11 mouse cellular contexts compared by ENCODE assay signal in genomic region chr14:122013417-122013951, GRCm38 (mm10). TPM values are rescaled to one million over a fixed set of nuclear protein-coding genes. Genes with fewer than 3 reads are reported as not detected.
DNase-seq lines count a peak whose midpoint lies in the region; ATAC-seq and TF ChIP-seq lines count a peak whose summit lies in the region.
"Had no signal": no experiment of that assay in that cellular context is flagged by ENCODE, and none has a peak within 500 bp of the region (broad histone marks: within the 10 kb centered on the region; RNA-seq: fewer than 3 reads in every experiment).

No protein-coding gene starts in this region.

- intact Hi-C loops in gastrocnemius, postnatal 36 days (cut with DNase I): no loop called here

- no peaks in the 10 kb centered on the region for H3K36me3 ChIP-seq in liver, embryonic 14.5 days (replicated peaks; ENCODE audit: control insufficient read depth, insufficient read depth, low read depth)

- no peak overlapping the region for H3K4me3 ChIP-seq in liver, embryonic 14.5 days (ENCODE audit: insufficient read depth in 1 of 2, low read depth in 2 of 2, low read length in 2 of 2)
- H3K4me3 ChIP-seq: neural tube, embryonic 12.5 days had no signal

- no peak overlapping the region for H3K9ac ChIP-seq in liver, embryonic 14.5 days (replicated peaks)
- H3K9ac ChIP-seq: neural tube, embryonic 12.5 days had no signal

- peaks cover 4 to 14% of the 10 kb centered on the region in 2 experiments; a peak in 3 of 4 replicates for H3K4me1 ChIP-seq in liver, embryonic 14.5 days (replicated peaks; ENCODE audit: control insufficient read depth in 2 of 2, insufficient read depth in 2 of 2, low read length in 1 of 2)
- H3K4me1 ChIP-seq: neural tube, embryonic 12.5 days had no signal

- peak; percentile 41 for DNase-seq in gastrocnemius, postnatal 25 days
- DNase-seq in gastrocnemius, postnatal 36 days: no peak
- DNase-seq in T-cell, adult 2 months (ENCODE audit: low spot score): peak; percentile 75
- DNase-seq in liver, embryonic 14.5 days (ENCODE audit: low read depth in 3 of 3, low spot score in 3 of 3): no peak
- peak; percentile 43 to 62 for DNase-seq in spleen, postnatal 10 days (ENCODE audit: low spot score in 2 of 2)
- DNase-seq in layer of hippocampus, adult 18-20 months (ENCODE audit: low spot score in 2 of 2): no peak
- DNase-seq in frontal cortex, postnatal 14 days (ENCODE audit: low spot score in 2 of 2): no peak
- no peak for DNase-seq in frontal cortex, postnatal 36 days (ENCODE audit: low spot score in 2 of 2)
- DNase-seq: cerebellum, postnatal 25 days had no signal

- H3K27ac ChIP-seq in liver, embryonic 14.5 days: no peak overlapping the region
- H3K27ac ChIP-seq: neural tube, embryonic 12.5 days had no signal

- no peaks in the 10 kb centered on the region for H3K9me3 ChIP-seq in liver, embryonic 14.5 days (ENCODE audit: control insufficient read depth, low read length)
- H3K9me3 ChIP-seq: neural tube, embryonic 12.5 days had no signal

- no peaks in the 10 kb centered on the region for H3K27me3 ChIP-seq in liver, embryonic 14.5 days (ENCODE audit: control insufficient read depth, insufficient read depth, low read length)
- H3K27me3 ChIP-seq: neural tube, embryonic 12.5 days had no signal

- ATAC-seq in liver, embryonic 14.5 days (ENCODE audit: insufficient read depth): peak; percentile 45; the same call in 1 of the 2 replicates

- TF ChIP-seq CTCF in liver, embryonic 14.5 days (IDR thresholded peaks at IDR 0.05; ENCODE audit: low read depth): no peak

- WGBS in liver, embryonic 14.5 days (ENCODE audit: insufficient replicate concordance): 15% methylated on average over 14 of the region's 14 CpGs

- peak overlapping the region; percentile 22; the same call in 1 of the 2 replicates for H3K4me2 ChIP-seq in liver, embryonic 14.5 days (ENCODE audit: low read depth)
- H3K4me2 ChIP-seq: neural tube, embryonic 12.5 days had no signal

- no peak for TF ChIP-seq EP300 in liver, embryonic 14.5 days (IDR thresholded peaks at IDR 0.05; ENCODE audit: low read depth)

RNA-seq across cellular contexts. Expression of gene Timm8a2, which starts 21.0 kb away (rescaled TPM):
- not detected for total RNA-seq in gastrocnemius, postnatal 25 days (2021)
- not detected for total RNA-seq in gastrocnemius, postnatal 36 days (2021)
- polyA plus RNA-seq in liver, embryonic 14.5 days (2012; rRNA removed): not detected in 2 replicates
- polyA plus RNA-seq in liver, embryonic 14.5 days (2014; fragmentation: Nextera tagmentation; extraction: Ambion mirVana): not detected in 2 replicates
- total RNA-seq in layer of hippocampus, adult 18-20 months (2021): not detected
- polyA plus RNA-seq: heart, postnatal 0 days; neural tube, embryonic 12.5 days had no signal

RNA-seq across cellular contexts. Expression of gene Gpr183, which starts 48.5 kb away (rescaled TPM):
- under 1 TPM; 0.38 to 0.43 TPM for total RNA-seq in gastrocnemius, postnatal 25 days (2021)
- total RNA-seq in gastrocnemius, postnatal 36 days (2021): under 1 TPM; 0.23 to 0.35 TPM
- 0.75 and 0.79 TPM in 2 replicates for polyA plus RNA-seq in liver, embryonic 14.5 days (2012; rRNA removed)
- 0.62 and 1.3 TPM in 2 replicates for polyA plus RNA-seq in liver, embryonic 14.5 days (2014; fragmentation: Nextera tagmentation; extraction: Ambion mirVana)
- under 1 TPM; 0.58 to 0.92 TPM for total RNA-seq in layer of hippocampus, adult 18-20 months (2021)

Comparison
In these comparisons a context has a peak if more than half of its experiments do, and no peak if none do; other contexts are left out.
1. DNase-seq: peak in gastrocnemius, postnatal 25 days (single experiment), T-cell, adult 2 months (single experiment) and spleen, postnatal 10 days (2 of 2); none in gastrocnemius, postnatal 36 days (0 of 2), liver, embryonic 14.5 days (0 of 3), layer of hippocampus, adult 18-20 months (0 of 2), frontal cortex, postnatal 14 days (0 of 2) and frontal cortex, postnatal 36 days (0 of 2).